Mouse (Mus musculus): ENCODE measurements at regions not wholly inside any gene's neighbourhood (a gene's known extent, or its start where the extent isn't known, plus 50 kb on each side); places are given as distances from the start of the nearest gene placed in this dataset.
A peak's percentile ranks its signal among the peaks of the same experiment; 100 is the strongest.

DNA sequence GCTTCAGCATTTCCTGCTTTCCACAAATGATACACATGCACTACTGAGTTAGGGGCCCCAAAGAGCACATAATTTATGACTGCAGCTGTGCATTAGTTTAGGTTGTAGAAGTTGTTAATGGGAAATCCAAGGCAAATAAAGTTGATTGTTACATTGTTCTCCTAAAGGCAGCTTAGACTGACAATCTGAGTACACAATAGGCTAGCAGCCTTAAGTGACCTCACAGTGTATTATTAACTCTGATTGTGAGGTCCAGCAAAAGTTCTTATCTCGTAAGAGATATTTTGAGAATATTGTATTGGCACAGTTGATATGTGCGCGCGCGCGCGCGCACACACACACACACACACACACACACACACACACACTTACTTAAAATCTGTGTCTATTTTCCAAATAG lies 70.5 kb upstream of the Yae1d1 start:
- intact Hi-C loops (cut with DNase I) = no loop called here

DNA sequence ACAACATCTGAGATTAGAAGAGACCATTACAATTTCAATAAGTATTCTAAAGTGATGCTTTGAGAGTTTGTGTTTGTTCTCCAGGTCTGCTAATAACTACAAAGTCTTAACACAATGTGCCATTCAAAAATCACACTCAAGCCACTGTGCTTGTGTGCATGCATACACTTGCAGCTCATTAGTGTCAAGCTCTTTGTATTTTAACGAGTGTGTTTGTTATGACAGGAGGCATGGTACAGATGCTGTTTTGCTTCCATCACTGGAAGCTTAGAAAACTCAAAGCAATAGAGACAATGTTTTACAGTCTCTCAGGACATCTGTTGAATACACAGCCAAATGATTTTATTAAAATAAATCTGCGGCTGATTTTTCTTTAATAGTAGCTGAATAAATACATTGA lies 67.1 kb upstream of the Yae1d1 start:
- intact Hi-C loops (cut with DNase I) = no loop called here
- DNase-seq = no peak

More for the DNA sequence above, 70.5 kb upstream of the Yae1d1 start:
- DNase-seq = peak; percentile 4 to 7

DNA sequence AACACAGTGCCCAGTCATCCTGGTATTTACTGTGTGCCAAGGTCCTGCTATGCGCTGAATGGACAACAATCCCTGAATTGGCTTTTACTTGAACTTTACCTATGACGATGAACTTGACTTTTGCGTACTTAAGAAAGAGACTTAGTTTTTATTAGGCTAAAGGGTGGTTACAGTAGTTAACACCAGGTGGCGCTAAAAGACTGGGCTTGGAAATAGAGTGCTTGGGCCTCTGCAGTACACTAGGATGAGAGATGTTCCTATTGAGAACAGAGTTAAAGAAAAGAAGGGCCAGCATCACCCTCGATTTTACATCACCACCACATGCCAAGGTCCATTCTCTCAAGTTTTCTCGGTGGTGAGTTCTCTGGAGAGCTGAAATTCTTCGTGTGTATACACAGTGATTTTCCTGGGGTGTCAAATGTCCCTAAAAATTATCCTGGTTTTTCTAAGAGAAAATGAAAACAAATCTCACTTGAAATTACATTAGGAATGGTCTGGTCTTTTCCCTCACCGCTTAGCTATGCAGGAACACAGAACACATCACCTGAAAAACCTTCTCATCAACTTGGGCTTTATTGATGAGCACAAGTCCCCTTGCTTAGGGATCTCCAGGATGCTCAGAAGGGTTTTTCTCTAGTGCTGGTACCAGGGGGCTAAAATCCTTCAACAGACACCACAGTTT lies 64.2 kb upstream of the Yae1d1 start:
- intact Hi-C loops (cut with DNase I) = loop anchor here (1.0 to 5.0 kb wide), 5 partner anchors 67 to 753 kb away; no protein-coding TSS in a partner anchor
- peak; percentile 69 to 79 for DNase-seq

DNA sequence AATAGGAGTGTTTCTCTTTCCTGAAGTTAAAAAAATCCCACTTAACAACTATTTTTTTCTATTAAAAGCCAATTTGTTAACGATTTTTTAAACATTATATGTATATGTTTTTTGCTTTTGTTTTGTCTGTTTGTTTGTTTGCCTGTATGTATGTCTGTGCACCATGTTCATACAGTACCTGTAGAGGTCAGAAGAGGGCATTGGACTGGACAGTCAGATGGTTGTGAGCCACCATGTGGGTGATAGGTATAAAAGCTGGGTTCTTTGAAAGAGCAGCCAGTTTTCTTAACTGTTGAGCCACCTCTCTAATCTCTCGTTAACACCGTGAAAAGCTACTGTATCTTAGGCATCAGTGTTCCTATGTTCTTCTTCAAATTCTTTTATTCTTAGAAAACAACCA lies 63.7 kb upstream of the Yae1d1 start:
- DNase-seq = no peak
- intact Hi-C loops (cut with DNase I) = loop anchor here (1.0 to 5.0 kb wide), 5 partner anchors 67 to 753 kb away; no protein-coding TSS in a partner anchor

DNA sequence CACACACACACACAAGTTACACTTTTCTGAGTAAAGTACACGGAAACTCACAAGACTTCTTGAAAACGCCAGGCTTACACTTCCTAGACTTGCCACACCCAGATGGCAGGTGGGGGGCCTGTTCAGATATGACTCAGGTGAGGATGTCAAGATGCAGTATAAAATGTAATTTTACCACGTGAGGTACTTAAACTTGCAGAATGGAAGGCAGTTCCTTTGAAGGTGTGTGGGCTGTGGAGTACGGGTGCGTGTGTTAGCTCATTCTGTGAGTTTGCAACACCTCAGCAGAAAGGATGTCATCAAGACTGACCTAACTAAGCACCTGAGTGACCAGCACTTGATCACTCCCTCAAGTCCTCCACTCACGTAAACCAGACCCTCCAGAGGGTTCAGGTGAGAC lies 50.0 kb upstream of the Yae1d1 start:
- intact Hi-C loops (cut with DNase I) = no loop called here
- no peak for DNase-seq

All from heart, postnatal 10 days (tissue).